Mouse (Mus musculus) kidney, embryonic 16.5 days (tissue): ENCODE results near the gene Ssc4d. TPM values are rescaled to one million over a fixed set of nuclear protein-coding genes. Genes with fewer than 3 reads are reported as not detected.

Experiments
- ATAC-seq: fragments of 200-750 bp; cut with Nextera tagmentation; 2 replicates; pipeline ENCODE4 v1.8.0; 2017; ENCODE audit warnings: moderate TSS enrichment; ENCODE audit not compliant: low FRiP score, low TSS enrichment
- H3K27ac ChIP-seq: fragments of 300-500 bp; sonication (generic); 2 replicates; pipeline ENCODE4 v1.5.1; 2014; ENCODE audit warnings: low read length
- H3K27me3 ChIP-seq: fragments of 300-500 bp; sonication (generic); 2 replicates; pipeline ENCODE4 v1.6.1; 2014; ENCODE audit warnings: low read length, control low read depth, mixed read lengths; ENCODE audit not compliant: insufficient read depth
- H3K36me3 ChIP-seq: fragments of 300-500 bp; sonication (generic); 2 replicates; pipeline ENCODE4 v1.6.1; 2014; ENCODE audit warnings: low read length, control low read depth, mixed read lengths; ENCODE audit not compliant: insufficient read depth
- H3K4me1 ChIP-seq: fragments of 300-500 bp; sonication (generic); 2 replicates; pipeline ENCODE4 v1.6.1; 2014; ENCODE audit warnings: low read length, control low read depth, mixed read lengths; ENCODE audit not compliant: insufficient read depth
- H3K4me2 ChIP-seq: fragments of 300-500 bp; sonication (generic); replicated peaks from 2 replicates; pipeline ENCODE4 v1.6.1; 2014; ENCODE audit warnings: low read depth, low read length
- H3K4me3 ChIP-seq: fragments of 300-500 bp; sonication (generic); 2 replicates; pipeline ENCODE4 v1.5.1; 2014; ENCODE audit warnings: mild to moderate bottlenecking, low read length
- H3K9ac ChIP-seq: fragments of 300-500 bp; sonication (generic); replicated peaks from 2 replicates; pipeline ENCODE4 v1.6.1; 2014; ENCODE audit warnings: low read length
- H3K9me3 ChIP-seq: fragments of 300-500 bp; sonication (generic); 2 replicates; pipeline ENCODE4 v1.6.1; 2016; ENCODE audit warnings: low read length, control low read depth
- WGBS: fragments of 180-500 bp; shearing (Covaris S2); extraction: QIAGEN DNeasy Blood & Tissue Kit; methylation state at CpG from one replicate; pipeline ENCODE4 v1.1.7; 2014; 5-methylcytosine and 5-hydroxymethylcytosine counted together
- polyA plus RNA-seq: library from polyadenylated mRNA; unstranded; fragments of >200 nt; fragmentation: Nextera tagmentation; extraction: Ambion mirVana; gene quantifications from 2 replicates; pipeline ENCODE4 v1.2.1, GENCODE M21; 2015

Ssc4d gene
- polyA plus RNA-seq, 1 experiment from 2014 or later, result 11.3 TPM

- Histone ChIP-seq H3K4me3 (no peak overlapping the region), H3K9me3 (no peaks in the 10 kb centered on the region), H3K36me3 (no peaks in the 10 kb centered on the region), H3K4me1 (no peaks in the 10 kb centered on the region), H3K27ac (no peak overlapping the region), H3K27me3 (no peaks in the 10 kb centered on the region), H3K9ac (no peak overlapping the region), H3K4me2 (no peak overlapping the region)
- ATAC-seq, result peak; percentile 71
- WGBS, result 34% methylated on average over 6 of the region's 6 CpGs
Measured at GRCm38 (mm10) chr5:135982398-135982797, 8.1 kb upstream of the Ssc4d start.

GRCm38 (mm10) chr5:135979904-135980303 lies 5.6 kb upstream of the Ssc4d start, which contains the start of gene Zp3:
Gene Zp3, plus strand, starts transcription at chr5:135980099.
- Histone ChIP-seq H3K4me2 (no peak within 1 kb of the TSS), H3K9me3 (no peaks in the 10 kb centered on the region), H3K9ac (no peak within 1 kb of the TSS), H3K4me1 (no peaks in the 10 kb centered on the region), H3K4me3 (no peak within 1 kb of the TSS), H3K36me3 (no peaks in the 10 kb centered on the region), H3K27me3 (no peaks in the 10 kb centered on the region), H3K27ac (no peak within 1 kb of the TSS)
- ATAC-seq, result no peak
- 71% methylated on average over 8 of the region's 8 CpGs for WGBS

GRCm38 (mm10) chr5:135979381-135979780 lies 5.0 kb upstream of the Ssc4d start:
- Histone ChIP-seq H3K4me2 (no peak overlapping the region), H3K4me1 (no peaks in the 10 kb centered on the region), H3K27ac (no peak overlapping the region), H3K9me3 (no peaks in the 10 kb centered on the region), H3K36me3 (no peaks in the 10 kb centered on the region), H3K9ac (no peak overlapping the region), H3K4me3 (no peak overlapping the region), H3K27me3 (no peaks in the 10 kb centered on the region)
- no peak for ATAC-seq
- WGBS, result 81% methylated on average over 5 of the region's 5 CpGs

- H3K27me3 ChIP-seq, result no peaks in the 10 kb centered on the region
- no peak overlapping the region for H3K27ac ChIP-seq
- 91% methylated on average over 8 of the region's 8 CpGs for WGBS
- H3K9me3 ChIP-seq, result no peaks in the 10 kb centered on the region
- no peaks in the 10 kb centered on the region for H3K36me3 ChIP-seq
- no peak overlapping the region for H3K4me3 ChIP-seq
- ATAC-seq, result no peak
- H3K9ac ChIP-seq, result no peak overlapping the region
- H3K4me1 ChIP-seq, result no peaks in the 10 kb centered on the region
- no peak overlapping the region for H3K4me2 ChIP-seq
Measured at GRCm38 (mm10) chr5:135975893-135976668, 1.8 kb upstream of the Ssc4d start.

- H3K4me3 ChIP-seq, result no peak overlapping the region
- no peaks in the 10 kb centered on the region for H3K9me3 ChIP-seq
- no peaks in the 10 kb centered on the region for H3K4me1 ChIP-seq
- H3K9ac ChIP-seq, result no peak overlapping the region
- ATAC-seq, result no peak
- H3K4me2 ChIP-seq, result no peak overlapping the region
- WGBS, result 86% methylated on average over 7 of the region's 7 CpGs
- no peaks in the 10 kb centered on the region for H3K36me3 ChIP-seq
- H3K27me3 ChIP-seq, result no peaks in the 10 kb centered on the region
- no peak overlapping the region for H3K27ac ChIP-seq
Measured at GRCm38 (mm10) chr5:135971876-135972275, 2.5 kb downstream of the Ssc4d start.

GRCm38 (mm10) chr5:135970247-135970646 lies 4.1 kb downstream of the Ssc4d start:
- Histone ChIP-seq H3K4me3 (no peak overlapping the region), H3K27ac (no peak overlapping the region), H3K4me2 (no peak overlapping the region), H3K9ac (no peak overlapping the region), H3K4me1 (peaks cover 5% of the 10 kb centered on the region), H3K9me3 (no peaks in the 10 kb centered on the region), H3K27me3 (no peaks in the 10 kb centered on the region), H3K36me3 (no peaks in the 10 kb centered on the region)
- WGBS, result 72% methylated on average over 6 of the region's 6 CpGs
- ATAC-seq, result no peak

GRCm38 (mm10) chr5:135968781-135969180 lies 5.5 kb downstream of the Ssc4d start:
- Histone ChIP-seq H3K4me1 (peaks cover 8% of the 10 kb centered on the region), H3K9ac (no peak overlapping the region), H3K9me3 (no peaks in the 10 kb centered on the region), H3K4me2 (no peak overlapping the region), H3K27ac (no peak overlapping the region), H3K36me3 (no peaks in the 10 kb centered on the region), H3K27me3 (no peaks in the 10 kb centered on the region), H3K4me3 (no peak overlapping the region)
- ATAC-seq, result no peak
- WGBS, result 67% methylated on average over 1 of the region's 1 CpGs

- Histone ChIP-seq H3K4me3 (no peak overlapping the region), H3K27ac (no peak overlapping the region), H3K4me1 (peaks cover 14% of the 10 kb centered on the region), H3K9ac (no peak overlapping the region), H3K36me3 (no peaks in the 10 kb centered on the region), H3K4me2 (no peak overlapping the region), H3K9me3 (no peaks in the 10 kb centered on the region), H3K27me3 (no peaks in the 10 kb centered on the region)
- no peak for ATAC-seq
- WGBS, result 60% methylated on average over 9 of the region's 9 CpGs
Measured at GRCm38 (mm10) chr5:135966866-135967265, 7.5 kb downstream of the Ssc4d start.

GRCm38 (mm10) chr5:135965501-135965930 lies 8.8 kb downstream of the Ssc4d start:
- H3K4me2 ChIP-seq, result peak overlapping the region; percentile 58
- peak overlapping the region; percentile 57 for H3K27ac ChIP-seq
- peak overlapping the region; percentile 48 for H3K9ac ChIP-seq
- peaks cover 19% of the 10 kb centered on the region for H3K4me1 ChIP-seq
- H3K4me3 ChIP-seq, result peak overlapping the region; percentile 38
- no peaks in the 10 kb centered on the region for H3K36me3 ChIP-seq
- no peaks in the 10 kb centered on the region for H3K9me3 ChIP-seq
- 6% methylated on average over 24 of the region's 24 CpGs for WGBS
- ATAC-seq, result no peak
- H3K27me3 ChIP-seq, result no peaks in the 10 kb centered on the region

GRCm38 (mm10) chr5:135963280-135963627 lies 11.1 kb downstream of the Ssc4d start:
- 3% methylated on average over 6 of the region's 6 CpGs for WGBS
- Histone ChIP-seq H3K4me1 (peaks cover 21% of the 10 kb centered on the region), H3K36me3 (no peaks in the 10 kb centered on the region), H3K4me2 (peak overlapping the region; percentile 94), H3K27ac (peak overlapping the region; percentile 97), H3K27me3 (no peaks in the 10 kb centered on the region), H3K4me3 (peak overlapping the region; percentile 65), H3K9me3 (no peaks in the 10 kb centered on the region), H3K9ac (peak overlapping the region; percentile 92)
- no peak for ATAC-seq
